Mouse (Mus musculus): ENCODE results near the gene Bbx.

GRCm38 (mm10) chr16:50371460-50371859 lies 60.7 kb downstream of the Bbx start:
- TF ChIP-seq GATA1 (IDR thresholded peaks at IDR 0.05; ENCODE audit: borderline replicate concordance, low read length) (no peak), FLI1 (IDR thresholded peaks at IDR 0.05; ENCODE audit: low read length) (no peak)
